Mouse (Mus musculus): Measurements from ENCODE around the gene St6galnac1.
"Not testable (repeated sequence)": the region's sequence is repeated elsewhere in the genome, so short reads cannot be mapped to it uniquely, and the experiment has no call there.

DNA sequence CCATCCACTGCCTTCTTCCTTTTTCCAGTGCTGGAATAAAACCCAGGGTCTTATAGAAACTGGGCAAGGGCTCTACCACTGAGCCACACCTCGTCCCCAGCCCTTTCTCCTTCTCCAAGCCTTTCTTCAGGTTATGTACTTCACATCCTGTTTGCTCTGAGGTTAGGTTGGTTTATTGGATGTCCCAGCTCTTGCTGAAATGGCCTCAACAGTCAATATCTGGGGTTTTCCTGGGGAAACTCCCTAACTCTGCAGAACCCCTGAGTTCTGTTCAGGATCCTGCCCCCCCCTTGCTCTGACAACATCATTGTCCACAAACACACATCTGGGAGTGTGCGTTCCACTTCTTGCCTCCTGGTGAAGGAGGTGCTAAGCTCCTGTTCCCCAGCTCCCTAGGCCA is 26.6 kb downstream of the St6galnac1 start:
- not testable (repeated sequence) for TF ChIP-seq ZC3H11A (IDR thresholded peaks at IDR 0.05; ENCODE audit: borderline replicate concordance, low read depth, low read length); CHD2 (IDR thresholded peaks at IDR 0.05; ENCODE audit: low read depth, low read length); HCFC1 (IDR thresholded peaks at IDR 0.05; ENCODE audit: borderline replicate concordance, insufficient read depth, low read length); ZNF384 (IDR thresholded peaks at IDR 0.05; ENCODE audit: low read depth, low read length)
